Mouse (Mus musculus) ovary, adult 18-20 months (tissue): ENCODE results near the gene Nrg4.

ENCODE experiments used
- DNase-seq: peaks from one replicate; pipeline ENCODE4 v3.0.0; 2022; ENCODE audit warnings: low spot score, mixed read lengths

Nrg4 gene

GRCm38 (mm10) chr9:55322641-55323040, 4.0 kb downstream of the Nrg4 start:
- DNase-seq, result no peak

GRCm38 (mm10) chr9:55313619-55314261, 12.9 kb downstream of the Nrg4 start:
- DNase-seq, result no peak

GRCm38 (mm10) chr9:55311560-55311959, 15.1 kb downstream of the Nrg4 start:
- DNase-seq, result peak; percentile 34

- no peak for DNase-seq
Measured at GRCm38 (mm10) chr9:55308455-55308854, 18.2 kb downstream of the Nrg4 start.

GRCm38 (mm10) chr9:55307557-55307956, 19.1 kb downstream of the Nrg4 start:
- no peak for DNase-seq

- no peak for DNase-seq
Measured at GRCm38 (mm10) chr9:55307066-55307465, 19.6 kb downstream of the Nrg4 start.

- no peak for DNase-seq
Measured at GRCm38 (mm10) chr9:55296221-55296620, 30.4 kb downstream of the Nrg4 start.

GRCm38 (mm10) chr9:55291966-55292365, 34.7 kb downstream of the Nrg4 start:
- no peak for DNase-seq

GRCm38 (mm10) chr9:55289475-55290198, 37.0 kb downstream of the Nrg4 start:
- no peak for DNase-seq

- DNase-seq, result no peak
Measured at GRCm38 (mm10) chr9:55285197-55285596, 41.4 kb downstream of the Nrg4 start.

- DNase-seq, result peak; percentile 33
Measured at GRCm38 (mm10) chr9:55283516-55283915, 43.1 kb downstream of the Nrg4 start.

- no peak for DNase-seq
Measured at GRCm38 (mm10) chr9:55279114-55279825, 47.4 kb downstream of the Nrg4 start.

- DNase-seq, result no peak
Measured at GRCm38 (mm10) chr9:55277562-55277961, 49.1 kb downstream of the Nrg4 start.

- DNase-seq, result no peak
Measured at GRCm38 (mm10) chr9:55273906-55274305, 52.7 kb downstream of the Nrg4 start.

GRCm38 (mm10) chr9:55271960-55272560, 54.6 kb downstream of the Nrg4 start:
- DNase-seq, result no peak

- DNase-seq, result no peak
Measured at GRCm38 (mm10) chr9:55264356-55265302, 62.0 kb downstream of the Nrg4 start.

- no peak for DNase-seq
Measured at GRCm38 (mm10) chr9:55259741-55260140, 66.9 kb downstream of the Nrg4 start.

GRCm38 (mm10) chr9:55257105-55257504, 69.5 kb downstream of the Nrg4 start:
- no peak for DNase-seq

GRCm38 (mm10) chr9:55255604-55256003, 71.0 kb downstream of the Nrg4 start:
- DNase-seq, result no peak

- DNase-seq, result no peak
Measured at GRCm38 (mm10) chr9:55255056-55255455, 71.6 kb downstream of the Nrg4 start.

GRCm38 (mm10) chr9:55253849-55254248, 72.8 kb downstream of the Nrg4 start:
- no peak for DNase-seq
